Mouse (Mus musculus) cerebellum, adult 2 months (tissue): Measurements from ENCODE around the gene Zfp36. TPM values are rescaled to one million over a fixed set of nuclear protein-coding genes. Genes with fewer than 3 reads are reported as not detected.

ENCODE experiments used
- DNase-seq, 2 experiments: peaks; one replicate each; pipeline ENCODE4 v3.0.0; 2021
- H3K27ac ChIP-seq: fragments of 200-500 bp; 2 replicates; pipeline ENCODE4 v1.5.1; 2012; ENCODE audit warnings: low read length, control low read depth, inconsistent platforms; ENCODE audit not compliant: insufficient read depth
- H3K27me3 ChIP-seq: fragments of 200-500 bp; 2 replicates; pipeline ENCODE4 v1.6.1; 2012; ENCODE audit warnings: inconsistent platforms, mild to moderate bottlenecking, low read length, moderate library complexity; ENCODE audit not compliant: control insufficient read depth, insufficient read depth
- H3K4me1 ChIP-seq: fragments of 200-500 bp; 2 replicates; pipeline ENCODE4 v1.6.1; 2011; ENCODE audit warnings: low read length; ENCODE audit not compliant: control insufficient read depth, insufficient read depth
- H3K4me3 ChIP-seq: fragments of 200-500 bp; replicated peaks from 2 replicates; pipeline ENCODE3; 2011; ENCODE audit warnings: mild to moderate bottlenecking, low read depth, low read length, control low read depth; ENCODE audit not compliant: insufficient read depth
- CTCF ChIP-seq: fragments of 200-500 bp; IDR thresholded peaks from 2 replicates; pipeline ENCODE4 v1.5.1; 2011; ENCODE audit warnings: low read depth, mild to moderate bottlenecking, control low read depth, low read length, moderate library complexity, borderline replicate concordance; ENCODE audit not compliant: insufficient read depth
- POLR2A ChIP-seq: fragments of 200-500 bp; IDR thresholded peaks from 2 replicates; pipeline ENCODE4 v1.6.1; 2011; ENCODE audit warnings: low read length, control low read depth, borderline replicate concordance; ENCODE audit not compliant: insufficient read depth
- WGBS: fragments of 180-500 bp; shearing (Covaris S2); methylation state at CpG from one replicate; pipeline ENCODE4 v1.1.7; 2018; 5-methylcytosine and 5-hydroxymethylcytosine counted together
- polyA plus RNA-seq: library from polyadenylated mRNA; depleted of rRNA; stranded (reverse); fragments of >200 nt; gene quantifications from 2 replicates; pipeline ENCODE4 v1.2.3, GENCODE M21; 2012

The Zfp36 gene
- polyA plus RNA-seq, 1 experiment, result 3.7 TPM

DNA sequence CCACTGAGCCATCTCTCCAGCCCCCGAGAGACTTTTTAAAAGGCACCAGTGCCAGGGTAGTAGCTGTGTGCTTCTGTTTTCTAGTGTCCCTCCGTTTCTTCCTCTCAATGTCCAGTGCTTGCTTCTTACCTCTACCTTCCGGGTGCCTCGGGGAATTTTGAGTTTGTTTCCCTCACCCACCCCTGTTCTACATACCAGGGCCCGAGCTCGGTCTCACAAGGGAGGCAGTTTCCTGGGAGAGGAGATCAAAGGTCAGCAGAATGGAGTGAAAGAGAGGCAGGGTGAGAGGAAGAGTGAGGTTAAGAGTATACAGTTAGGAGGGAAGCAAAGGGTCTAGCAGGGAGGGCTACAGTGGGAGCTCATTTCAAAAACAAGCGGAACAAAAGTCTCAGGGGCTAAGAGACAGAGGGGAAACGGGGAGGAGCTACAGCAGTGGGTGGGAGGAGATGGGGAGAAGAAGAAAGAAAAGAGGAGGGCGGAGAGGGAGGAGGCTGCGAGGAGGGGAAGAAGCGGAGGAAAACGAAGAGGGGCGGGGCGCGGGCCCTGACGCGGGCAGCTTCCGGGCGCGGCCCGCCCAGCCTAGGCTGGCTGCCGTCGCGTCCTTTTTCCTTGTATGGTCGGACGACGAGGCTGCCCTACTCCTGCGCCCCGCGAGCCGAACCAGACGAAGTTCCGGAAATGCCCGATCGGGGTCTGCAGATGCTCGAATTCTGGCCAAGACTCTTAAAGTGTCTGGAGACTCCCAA lies 4.7 kb downstream of the Zfp36 start:
- H3K4me3 ChIP-seq, result peak overlapping the region; percentile 54
- H3K27me3 ChIP-seq, result no peaks in the 10 kb centered on the region
- no peaks in the 10 kb centered on the region for H3K4me1 ChIP-seq
- DNase-seq, result peak; percentile 65 to 72
- H3K27ac ChIP-seq, result peak overlapping the region; percentile 46; the same call in 1 of the 2 replicates
- 1% methylated on average over 36 of the region's 36 CpGs for WGBS
- TF ChIP-seq POLR2A (no peak), CTCF (no peak)

GRCm38 (mm10) chr7:28374647-28375046 lies 5.4 kb downstream of the Zfp36 start:
- WGBS, result 75% methylated on average over 10 of the region's 10 CpGs
- no peak for DNase-seq
- TF ChIP-seq POLR2A, result no peak
- TF ChIP-seq CTCF, result no peak
- no peak overlapping the region for H3K4me3 ChIP-seq
- H3K27ac ChIP-seq, result no peak overlapping the region
- H3K27me3 ChIP-seq, result no peaks in the 10 kb centered on the region
- H3K4me1 ChIP-seq, result no peaks in the 10 kb centered on the region

DNA sequence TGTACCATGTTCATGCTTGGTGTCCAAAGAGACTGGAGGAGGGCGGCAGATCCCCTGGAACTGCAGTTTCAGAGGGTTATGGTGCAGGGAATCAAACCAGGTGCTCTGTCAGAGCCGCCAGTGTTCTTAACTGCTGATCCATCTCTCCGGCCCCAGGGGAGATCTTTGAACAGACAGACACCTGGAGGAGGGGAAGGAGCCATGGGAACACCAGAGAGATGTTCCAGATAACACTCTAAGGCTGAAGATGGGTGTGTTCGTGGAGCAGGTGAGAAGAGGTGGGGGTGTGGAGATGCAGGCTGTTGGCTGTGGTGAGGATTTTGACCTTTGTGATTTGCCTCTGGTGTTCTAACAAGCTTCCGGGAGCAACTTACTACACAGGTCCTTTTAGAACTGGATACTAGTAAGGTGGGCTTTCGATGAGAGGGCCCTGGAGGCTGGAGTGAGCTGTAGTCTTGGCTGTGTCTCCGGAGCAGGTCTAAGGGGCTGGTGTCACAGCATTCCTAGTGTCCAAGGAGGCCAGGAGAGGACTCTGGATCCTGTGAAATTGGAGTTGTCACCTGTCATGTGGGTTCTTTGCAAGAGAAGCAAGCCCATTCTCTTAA lies 6.1 kb downstream of the Zfp36 start:
- H3K4me1 ChIP-seq, result no peaks in the 10 kb centered on the region
- H3K27me3 ChIP-seq, result no peaks in the 10 kb centered on the region
- no peak for DNase-seq
- TF ChIP-seq CTCF (no peak), POLR2A (no peak)
- H3K4me3 ChIP-seq, result no peak overlapping the region
- no peak overlapping the region for H3K27ac ChIP-seq
- 85% methylated on average over 7 of the region's 7 CpGs for WGBS

GRCm38 (mm10) chr7:28373131-28373581 lies 6.9 kb downstream of the Zfp36 start:
- Histone ChIP-seq H3K27me3 (no peaks in the 10 kb centered on the region), H3K27ac (no peak overlapping the region), H3K4me3 (peak overlapping the region; percentile 80), H3K4me1 (no peaks in the 10 kb centered on the region)
- no peak for TF ChIP-seq POLR2A
- peak; percentile 38; the same call in 1 of the 2 replicates for TF ChIP-seq CTCF
- DNase-seq, result peak; percentile 66 to 72
- under 1% methylated on average over 9 of the region's 9 CpGs for WGBS

DNA sequence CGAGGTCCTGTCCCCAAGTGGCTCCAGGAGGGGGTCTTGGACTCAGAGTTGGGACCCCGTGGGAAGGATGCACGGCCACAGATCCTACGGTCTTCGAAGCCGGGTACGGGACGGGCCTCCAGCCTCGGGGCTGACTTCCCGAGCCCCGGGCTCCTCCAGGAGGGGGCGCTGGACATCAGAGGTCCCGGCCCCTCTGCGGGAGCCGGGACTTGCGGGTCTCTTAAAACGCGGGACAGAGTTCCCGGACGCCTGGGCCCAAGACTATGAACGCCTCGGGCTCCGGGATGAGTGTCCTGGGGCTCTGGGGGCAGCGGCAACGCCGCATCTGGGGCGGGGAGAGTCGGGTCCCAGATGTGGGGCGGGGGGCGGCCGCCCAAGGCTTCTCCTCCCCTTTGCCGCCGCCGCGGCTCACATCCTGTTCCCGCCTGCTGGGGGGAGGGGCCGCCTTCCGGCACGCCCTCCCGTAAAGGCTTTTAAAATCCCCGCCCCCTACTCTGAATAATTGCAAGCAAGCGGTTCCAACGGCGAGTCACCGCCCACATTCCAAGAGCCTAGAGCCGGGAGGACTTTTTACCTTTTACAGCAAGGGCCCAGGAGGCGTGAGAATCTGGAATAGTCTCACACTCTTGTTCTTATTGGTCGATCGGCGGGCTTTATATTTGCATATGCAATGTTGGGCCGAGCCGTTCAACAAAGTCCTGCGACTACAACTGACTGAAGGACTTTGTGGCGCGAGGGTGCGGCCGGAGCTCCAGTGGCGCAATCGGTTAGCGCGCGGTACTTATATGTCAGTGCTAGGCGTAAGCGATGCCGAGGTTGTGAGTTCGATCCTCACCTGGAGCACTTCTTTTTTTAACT lies 7.6 kb downstream of the Zfp36 start, which contains the start of gene Plekhg2:
Plekhg2 (minus strand) TSS at position 349 of the 858 bp plus-strand sequence.
- H3K4me3 ChIP-seq, result peak within 1 kb of the TSS; percentile 80
- H3K27me3 ChIP-seq, result no peaks in the 10 kb centered on the region
- peak; percentile 90 to 93 for DNase-seq
- TF ChIP-seq CTCF (0 out of 2 replicates have a peak, but pooled peaks have one; percentile 16), POLR2A (no peak)
- no peaks in the 10 kb centered on the region for H3K4me1 ChIP-seq
- H3K27ac ChIP-seq, result no peak within 1 kb of the TSS
- WGBS, result under 1% methylated on average over 65 of the region's 66 CpGs

- H3K4me3 ChIP-seq, result peak overlapping the region; percentile 80
- DNase-seq, result no peak
- 1% methylated on average over 43 of the region's 43 CpGs for WGBS
- no peak overlapping the region for H3K27ac ChIP-seq
- TF ChIP-seq POLR2A (no peak), CTCF (no peak)
- no peaks in the 10 kb centered on the region for H3K4me1 ChIP-seq
- H3K27me3 ChIP-seq, result no peaks in the 10 kb centered on the region
These were observed 8.5 kb downstream of the Zfp36 start for GRCm38 (mm10) chr7:28371514-28371989.

DNA sequence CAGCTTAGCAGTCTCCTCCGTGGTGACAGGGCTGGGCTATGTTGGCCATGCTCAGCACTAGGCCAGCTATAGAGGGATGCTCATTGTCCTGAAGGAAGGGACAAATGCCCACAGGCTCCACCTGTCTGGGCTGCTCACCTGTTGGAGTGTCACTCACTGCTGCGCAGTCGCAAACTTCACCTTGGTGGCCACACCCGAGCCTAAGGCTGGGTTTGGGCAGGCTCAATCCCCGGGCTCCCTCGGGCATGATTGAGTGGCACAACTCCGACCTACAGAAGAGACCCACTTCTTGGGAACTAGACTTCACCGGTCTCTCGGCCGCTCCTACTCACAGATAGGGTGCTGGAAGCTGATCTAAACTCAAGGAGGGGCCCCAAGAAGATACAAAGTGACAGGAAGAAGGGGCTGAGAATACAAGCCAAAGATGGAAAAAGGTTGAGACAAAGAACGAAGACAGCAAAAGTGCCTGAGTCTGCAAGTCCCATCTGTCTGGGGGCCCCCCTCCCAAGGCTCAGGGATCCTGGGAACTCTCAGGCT lies 9.0 kb downstream of the Zfp36 start:
- DNase-seq, result no peak
- WGBS, result 15% methylated on average over 11 of the region's 11 CpGs
- TF ChIP-seq POLR2A, result no peak
- no peak for TF ChIP-seq CTCF
- Histone ChIP-seq H3K27ac (no peak overlapping the region), H3K4me3 (no peak overlapping the region), H3K4me1 (no peaks in the 10 kb centered on the region), H3K27me3 (no peaks in the 10 kb centered on the region)
